Mouse (Mus musculus): ENCODE results near the gene Olfr57. TPM values are rescaled to one million over a fixed set of nuclear protein-coding genes. Genes with fewer than 3 reads are reported as not detected.
"Not testable (repeated sequence)": the region's sequence is repeated elsewhere in the genome, so short reads cannot be mapped to it uniquely, and the experiment has no call there.

The Olfr57 gene
- polyA plus RNA-seq (2015; fragmentation: Nextera tagmentation; extraction: Ambion mirVana) = 0.20 and 0.53 TPM in 2 replicates

DNA sequence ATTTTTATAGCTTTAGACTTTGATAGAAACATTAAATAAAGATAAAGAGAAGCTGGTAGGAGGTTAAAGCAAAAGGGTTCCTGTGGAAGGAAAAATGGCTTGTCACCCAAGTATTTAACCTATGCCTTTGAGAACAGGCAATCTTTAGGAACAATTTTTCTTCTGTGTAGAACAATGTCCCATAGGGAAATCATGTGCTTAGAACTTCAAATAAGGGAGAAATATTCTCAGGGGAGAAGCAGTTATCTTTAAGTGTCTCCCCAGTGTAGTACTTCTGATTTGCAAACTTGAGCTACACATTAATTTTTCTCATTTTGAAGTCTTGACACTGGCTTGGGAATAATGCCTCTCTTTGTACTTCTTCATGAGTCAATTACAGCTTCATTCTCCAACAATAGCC is at the start of gene Olfr57:
TSS of gene Olfr57 (plus strand) at position 301 of the 400 bp plus-strand sequence.
- H3K4me1 ChIP-seq (replicated peaks) = no peaks in the 10 kb centered on the region
- no peak within 1 kb of the TSS for H3K4me2 ChIP-seq
- no peaks in the 10 kb centered on the region for H3K27me3 ChIP-seq
- H3K27ac ChIP-seq (replicated peaks) = no peak within 1 kb of the TSS
- no peak for ATAC-seq (ENCODE audit: low FRiP score, low read depth)
- no peak within 1 kb of the TSS for H3K4me3 ChIP-seq
- H3K9ac ChIP-seq = no peak within 1 kb of the TSS
- H3K36me3 ChIP-seq = no peaks in the 10 kb centered on the region
- 0 out of 2 replicates have a peak, but pooled peaks cover 4% of the 10 kb centered on the region for H3K9me3 ChIP-seq

DNA sequence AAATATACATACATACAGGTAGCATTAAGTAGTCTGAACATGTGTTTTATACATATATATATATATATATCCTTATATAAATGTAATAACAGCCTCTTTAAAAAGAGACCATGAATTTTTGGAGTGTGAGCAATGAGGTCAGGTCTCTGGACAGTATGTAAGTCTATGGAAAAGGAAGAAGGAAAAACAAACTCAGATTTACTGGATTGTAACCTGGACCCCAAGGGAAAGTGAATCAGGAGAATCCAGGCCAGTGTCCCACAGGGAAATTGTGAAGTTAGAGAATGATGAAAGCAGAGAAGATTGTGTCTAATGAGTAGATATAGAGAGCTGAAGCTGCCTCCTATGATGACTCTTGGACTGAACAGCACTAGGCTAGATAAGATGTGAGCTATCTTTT is 47.8 kb upstream of the Olfr57 start, which contains the start of gene Olfr1352:
TSS of gene Olfr1352 (plus strand) at position 301 of the 400 bp plus-strand sequence.
- no peak for ATAC-seq (ENCODE audit: low FRiP score, low read depth)
- no peaks in the 10 kb centered on the region for H3K36me3 ChIP-seq
- no peaks in the 10 kb centered on the region for H3K4me1 ChIP-seq (replicated peaks)

DNA sequence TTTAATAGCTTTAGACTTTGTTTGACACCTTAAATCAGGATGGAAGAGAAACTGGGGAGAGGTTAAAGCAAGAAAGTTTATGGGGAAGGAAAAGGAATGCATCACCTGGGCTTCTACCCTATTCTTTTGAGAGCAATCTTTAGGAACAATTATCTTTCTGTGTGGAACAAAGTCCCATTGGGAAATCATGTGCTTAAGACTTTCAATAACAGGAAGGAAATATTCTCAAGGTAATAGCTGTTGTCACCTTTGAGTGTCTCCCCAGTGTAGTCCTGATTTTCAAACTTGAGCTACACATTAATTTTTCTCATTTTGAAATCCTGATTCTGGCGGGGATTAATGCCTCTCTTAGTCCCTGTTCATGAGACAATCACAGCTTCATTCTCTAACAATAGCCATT is 16.4 kb upstream of the Olfr57 start, which contains the start of gene Olfr1351:
TSS of gene Olfr1351 (plus strand) at position 301 of the 400 bp plus-strand sequence.
- Histone ChIP-seq H3K9ac (no peak within 1 kb of the TSS), H3K4me2 (no peak within 1 kb of the TSS), H3K27ac (replicated peaks) (no peak within 1 kb of the TSS), H3K4me1 (replicated peaks) (no peaks in the 10 kb centered on the region), H3K36me3 (no peaks in the 10 kb centered on the region), H3K9me3 (no peaks in the 10 kb centered on the region), H3K27me3 (no peaks in the 10 kb centered on the region), H3K4me3 (no peak within 1 kb of the TSS)
- WGBS = 65% methylated on average over 1 of the region's 1 CpGs
- ATAC-seq (ENCODE audit: low FRiP score, low read depth) = no peak

More for the DNA sequence above, 47.8 kb upstream of the Olfr57 start, which contains the start of gene Olfr1352:
- Histone ChIP-seq H3K27me3 (no peaks in the 10 kb centered on the region), H3K9ac (no peak within 1 kb of the TSS), H3K9me3 (no peaks in the 10 kb centered on the region), H3K4me2 (no peak within 1 kb of the TSS), H3K4me3 (no peak within 1 kb of the TSS), H3K27ac (replicated peaks) (no peak within 1 kb of the TSS)

DNA sequence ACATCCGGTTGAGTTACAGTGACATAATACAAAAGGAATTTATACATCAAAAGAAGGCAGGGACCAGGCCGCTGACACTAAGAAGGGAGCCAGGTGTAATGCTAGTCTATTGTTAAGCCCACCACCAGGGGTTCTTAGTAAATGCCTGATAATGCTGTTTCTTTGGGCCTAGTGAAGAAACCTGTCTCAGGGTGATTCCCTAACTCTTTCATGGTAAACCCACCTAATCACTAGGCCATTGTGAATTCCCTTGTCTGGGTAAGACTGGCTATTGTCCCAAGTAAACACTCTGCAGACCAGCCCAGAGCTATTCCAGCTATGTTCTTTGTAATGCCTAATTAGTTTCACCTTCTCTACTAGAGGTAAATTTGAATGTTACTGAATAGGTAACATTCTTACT is 13.9 kb downstream of the Olfr57 start:
- ATAC-seq (ENCODE audit: low FRiP score, low read depth); H3K4me1 ChIP-seq (replicated peaks); H3K4me2 ChIP-seq; H3K27ac ChIP-seq (replicated peaks); H3K4me3 ChIP-seq; H3K36me3 ChIP-seq; H3K9ac ChIP-seq; H3K27me3 ChIP-seq: not testable (repeated sequence)
- WGBS = 92% methylated on average over 2 of the region's 2 CpGs
- H3K9me3 ChIP-seq = peaks cover 15% of the 10 kb centered on the region; the same call in 1 of the 2 replicates

DNA sequence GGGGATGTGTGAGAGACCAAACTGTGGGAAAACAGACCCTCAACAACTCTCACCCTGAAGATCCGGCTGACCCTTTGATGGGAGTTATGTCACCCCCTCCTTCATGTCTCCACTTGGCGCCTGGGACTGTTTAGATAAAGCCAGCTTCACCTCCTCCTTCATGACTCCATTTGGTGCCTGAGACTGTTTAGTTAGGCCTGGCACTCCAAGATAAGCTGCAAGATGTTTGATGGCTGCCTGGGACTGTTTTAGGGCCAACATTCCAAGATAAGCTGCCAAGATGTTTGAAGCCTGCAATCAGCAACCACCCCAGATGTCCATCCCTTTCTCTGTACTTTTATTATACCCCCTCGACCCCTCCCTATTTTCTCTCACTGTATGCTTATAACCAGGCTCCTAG is 28.8 kb downstream of the Olfr57 start:
- not testable (repeated sequence) for H3K4me3 ChIP-seq; H3K9ac ChIP-seq; H3K27me3 ChIP-seq; H3K4me2 ChIP-seq; H3K27ac ChIP-seq (replicated peaks); ATAC-seq (ENCODE audit: low FRiP score, low read depth); H3K4me1 ChIP-seq (replicated peaks)
- 94% methylated on average over 3 of the region's 3 CpGs for WGBS
- H3K9me3 ChIP-seq = peaks cover 16% of the 10 kb centered on the region
- H3K36me3 ChIP-seq = peaks cover 50% of the 10 kb centered on the region

Other genes starting within 250 kb of the Olfr57 start
- gene Slc1a6, start 248.2 kb upstream of the Olfr57 start, polyA plus RNA-seq (2015; fragmentation: Nextera tagmentation; extraction: Ambion mirVana) = 27.3 and 29.8 TPM in 2 replicates
- gene Olfr1356, start 176.6 kb upstream of the Olfr57 start, polyA plus RNA-seq (2015; fragmentation: Nextera tagmentation; extraction: Ambion mirVana) = not detected in 2 replicates
- not detected in 2 replicates for gene Olfr1355, start 153.2 kb upstream of the Olfr57 start, polyA plus RNA-seq (2015; fragmentation: Nextera tagmentation; extraction: Ambion mirVana)
- not detected in 2 replicates for gene Olfr1354, start 115.6 kb upstream of the Olfr57 start, polyA plus RNA-seq (2015; fragmentation: Nextera tagmentation; extraction: Ambion mirVana)
- gene Olfr8, start 78.1 kb upstream of the Olfr57 start, polyA plus RNA-seq (2015; fragmentation: Nextera tagmentation; extraction: Ambion mirVana) = not detected in 2 replicates
- gene Olfr1353, start 65.4 kb upstream of the Olfr57 start, polyA plus RNA-seq (2015; fragmentation: Nextera tagmentation; extraction: Ambion mirVana) = not detected in 2 replicates
- not detected in 2 replicates for gene Olfr1352, start 47.7 kb upstream of the Olfr57 start, polyA plus RNA-seq (2015; fragmentation: Nextera tagmentation; extraction: Ambion mirVana)
- not detected in 2 replicates for gene Olfr1351, start 16.3 kb upstream of the Olfr57 start, polyA plus RNA-seq (2015; fragmentation: Nextera tagmentation; extraction: Ambion mirVana)
- gene 2610008E11Rik, start 68.9 kb downstream of the Olfr57 start, polyA plus RNA-seq (2015; fragmentation: Nextera tagmentation; extraction: Ambion mirVana) = 42.8 and 44.6 TPM in 2 replicates
- gene Vmn2r80, start 120.0 kb downstream of the Olfr57 start, polyA plus RNA-seq (2015; fragmentation: Nextera tagmentation; extraction: Ambion mirVana) = not detected in 2 replicates
- gene Vmn2r81, start 219.0 kb downstream of the Olfr57 start, polyA plus RNA-seq (2015; fragmentation: Nextera tagmentation; extraction: Ambion mirVana) = not detected in 2 replicates

All from hindbrain, embryonic 15.5 days (tissue).